Mouse (Mus musculus) bone marrow, adult 2 months (tissue): ENCODE results near the gene Pbld2. TPM values are rescaled to one million over a fixed set of nuclear protein-coding genes. Genes with fewer than 3 reads are reported as not detected.

ENCODE experiments used
- H3K27ac ChIP-seq: fragments of 200-500 bp; 2 replicates; pipeline ENCODE4 v1.5.1; 2012; ENCODE audit warnings: low read depth, mild to moderate bottlenecking, control low read depth, inconsistent platforms, low read length; ENCODE audit not compliant: control insufficient read depth, poor library complexity, insufficient read depth
- H3K4me1 ChIP-seq: fragments of 200-500 bp; 2 replicates; pipeline ENCODE4 v1.6.1; 2011; ENCODE audit warnings: low read length; ENCODE audit not compliant: control insufficient read depth, insufficient read depth
- H3K4me3 ChIP-seq: fragments of 200-500 bp; replicated peaks from 2 replicates; pipeline ENCODE3; 2011; ENCODE audit warnings: mild to moderate bottlenecking, low read depth, low read length, control low read depth; ENCODE audit not compliant: control insufficient read depth
- CTCF ChIP-seq: fragments of 200-500 bp; IDR thresholded peaks from 2 replicates; pipeline ENCODE4 v1.5.1; 2011; ENCODE audit warnings: low read length, control low read depth; ENCODE audit not compliant: control insufficient read depth, insufficient read depth
- POLR2A ChIP-seq: fragments of 200-500 bp; IDR thresholded peaks from 2 replicates; pipeline ENCODE4 v1.6.1; 2011; ENCODE audit warnings: low read depth, mild to moderate bottlenecking, control low read depth, low read length, borderline replicate concordance; ENCODE audit not compliant: control insufficient read depth
- WGBS: fragments of 180-500 bp; shearing (Covaris S2); methylation state at CpG from one replicate; pipeline ENCODE4 v1.1.7; 2018; 5-methylcytosine and 5-hydroxymethylcytosine counted together
- polyA plus RNA-seq: library from polyadenylated mRNA; stranded (reverse); fragments of >200 nt; gene quantifications from 2 replicates; pipeline ENCODE4 v1.2.4, GENCODE M21; 2011; ENCODE audit warnings: low replicate concordance; ENCODE audit not compliant: missing spikeins, insufficient read depth, insufficient read length

Pbld2 gene
- polyA plus RNA-seq, 1 experiment: 0.82 TPM

DNA sequence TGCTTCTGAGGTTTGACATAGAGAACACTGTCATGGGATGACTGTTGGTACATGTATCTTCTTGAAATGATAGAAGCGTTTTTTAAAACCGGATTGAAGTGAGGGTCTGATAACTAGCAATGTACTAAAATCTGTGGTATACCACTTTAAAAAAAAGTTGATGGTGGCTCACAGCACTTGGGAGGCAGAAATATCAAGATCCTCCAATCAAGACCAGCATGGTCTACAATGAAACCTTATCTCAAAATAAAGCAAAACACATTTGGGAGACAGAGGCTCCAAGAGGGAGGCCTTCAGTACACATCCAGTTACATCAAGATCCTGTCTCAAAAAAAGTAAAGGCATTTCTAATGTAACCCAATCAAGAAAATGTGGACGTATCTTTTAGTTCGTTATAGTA lies 2.4 kb upstream of the Pbld2 start:
- H3K4me3 ChIP-seq: no peak overlapping the region
- WGBS: 12% methylated on average over 4 of the region's 4 CpGs
- no peak for TF ChIP-seq POLR2A
- TF ChIP-seq CTCF: no peak
- H3K4me1 ChIP-seq: no peaks in the 10 kb centered on the region; the same call in 1 of the 2 replicates
- no peak overlapping the region for H3K27ac ChIP-seq

DNA sequence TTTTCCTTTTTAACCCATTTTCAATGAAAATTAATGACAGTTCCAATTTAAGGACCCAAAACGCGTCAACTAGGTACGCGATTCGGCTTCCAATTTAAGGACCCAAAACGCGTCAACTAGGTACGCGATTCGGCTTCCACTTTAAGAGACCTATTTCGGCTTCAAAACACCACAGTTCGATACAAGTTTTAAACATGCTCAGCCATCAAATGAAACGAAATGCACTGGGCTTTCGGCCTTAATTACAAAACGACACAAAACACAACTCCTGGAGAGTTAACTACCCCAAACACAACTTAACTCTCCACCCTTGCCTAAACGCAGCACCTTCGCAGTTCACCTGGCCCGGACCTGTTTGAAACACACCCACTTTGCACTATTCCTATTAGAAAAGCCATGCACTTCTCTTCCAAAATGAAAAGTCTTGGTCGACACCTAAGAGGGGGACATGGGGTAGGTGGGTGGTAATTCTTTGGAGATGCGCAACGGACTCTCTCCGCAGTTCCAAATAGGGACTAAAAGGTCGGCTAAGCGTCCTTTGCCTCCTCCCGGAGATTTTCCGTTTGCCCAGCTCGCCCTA lies 1.5 kb upstream of the Pbld2 start:
- Histone ChIP-seq H3K4me1 (no peaks in the 10 kb centered on the region; the same call in 1 of the 2 replicates), H3K27ac (peak overlapping the region; percentile 100), H3K4me3 (peak overlapping the region; percentile 94)
- under 1% methylated on average over 27 of the region's 27 CpGs for WGBS
- TF ChIP-seq CTCF (no peak), POLR2A (no peak)

DNA sequence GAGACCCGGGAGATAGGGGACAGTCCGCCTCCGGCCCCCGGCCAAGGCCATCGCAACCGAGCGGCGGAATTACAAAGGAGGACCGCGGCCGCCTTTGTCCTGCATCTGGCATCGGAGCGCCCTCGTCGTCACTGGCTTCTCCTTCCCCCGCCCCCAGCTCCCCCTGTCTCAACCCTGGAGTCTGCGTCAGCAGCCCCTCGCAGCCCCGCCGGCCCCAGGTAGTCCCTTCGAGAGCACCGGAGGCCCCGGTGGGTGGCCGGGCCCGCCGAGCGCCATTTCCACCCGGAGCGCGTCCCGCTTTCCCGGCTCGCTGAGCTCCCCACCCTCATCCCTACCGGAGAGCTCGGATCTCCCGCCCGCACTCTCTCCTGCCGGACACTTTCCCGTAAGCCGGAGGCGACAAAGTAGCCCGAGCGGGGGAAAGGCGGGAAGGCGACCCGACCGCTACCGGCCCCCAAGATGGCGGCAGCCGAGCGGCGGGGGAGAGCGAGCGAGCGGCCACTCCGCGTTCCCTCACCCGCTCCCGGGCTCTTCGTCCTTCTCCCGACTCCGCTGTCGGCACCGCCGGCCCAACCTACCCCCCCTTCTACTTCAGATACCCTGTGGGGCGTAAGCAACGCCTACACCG lies 880 bp upstream of the Pbld2 start:
- TF ChIP-seq POLR2A (no peak), CTCF (no peak)
- peak overlapping the region; percentile 94 for H3K4me3 ChIP-seq
- WGBS: under 1% methylated on average over 68 of the region's 68 CpGs

DNA sequence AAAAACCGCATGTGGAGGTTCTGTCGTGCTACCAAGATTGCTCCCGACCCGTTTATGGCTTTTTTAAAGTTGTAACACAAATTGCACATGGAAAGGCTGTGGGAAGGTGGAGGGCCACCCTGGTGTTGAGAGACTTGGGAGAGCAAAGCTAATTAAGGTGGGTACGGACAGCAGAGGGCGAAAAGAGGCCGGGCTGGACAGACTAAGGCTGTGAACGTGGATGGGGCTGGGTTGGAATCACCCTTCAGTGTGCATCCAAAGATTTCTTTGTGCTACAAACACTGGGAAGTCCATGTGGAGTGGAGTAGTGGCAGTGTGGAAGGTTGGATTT lies 430 bp downstream of the Pbld2 start:
- Histone ChIP-seq H3K4me3 (peak overlapping the region; percentile 94), H3K4me1 (no peaks in the 10 kb centered on the region; the same call in 1 of the 2 replicates), H3K27ac (peak overlapping the region; percentile 100)
- TF ChIP-seq CTCF (peak; percentile 35; the same call in 1 of the 2 replicates), POLR2A (no peak)
- WGBS: 2% methylated on average over 8 of the region's 8 CpGs

More for the DNA sequence above, 880 bp upstream of the Pbld2 start:
- no peaks in the 10 kb centered on the region; the same call in 1 of the 2 replicates for H3K4me1 ChIP-seq
- peak overlapping the region; percentile 100 for H3K27ac ChIP-seq

DNA sequence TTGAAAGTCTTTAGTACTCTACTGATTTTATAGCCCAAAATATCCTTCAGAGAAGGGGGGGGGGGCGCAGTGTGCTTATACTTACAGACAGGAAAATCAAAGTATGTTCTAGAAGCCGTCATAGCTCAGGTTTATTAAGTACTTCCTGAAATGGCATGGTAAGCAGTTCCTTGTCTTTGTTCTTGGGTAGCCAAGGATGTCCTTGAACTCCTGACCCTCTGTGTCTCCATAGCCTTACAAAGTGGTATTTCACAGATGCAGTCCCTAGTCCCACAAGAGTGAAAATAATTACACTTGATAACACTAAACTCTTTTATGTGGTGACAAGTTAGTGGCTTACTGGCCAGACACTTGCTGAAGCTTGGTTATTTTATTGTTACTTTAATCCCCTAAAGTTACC lies 901 bp downstream of the Pbld2 start:
- no peak overlapping the region for H3K4me3 ChIP-seq
- 21% methylated on average over 2 of the region's 2 CpGs for WGBS
- H3K27ac ChIP-seq: no peak overlapping the region
- no peaks in the 10 kb centered on the region; the same call in 1 of the 2 replicates for H3K4me1 ChIP-seq
- no peak for TF ChIP-seq CTCF
- TF ChIP-seq POLR2A: no peak

DNA sequence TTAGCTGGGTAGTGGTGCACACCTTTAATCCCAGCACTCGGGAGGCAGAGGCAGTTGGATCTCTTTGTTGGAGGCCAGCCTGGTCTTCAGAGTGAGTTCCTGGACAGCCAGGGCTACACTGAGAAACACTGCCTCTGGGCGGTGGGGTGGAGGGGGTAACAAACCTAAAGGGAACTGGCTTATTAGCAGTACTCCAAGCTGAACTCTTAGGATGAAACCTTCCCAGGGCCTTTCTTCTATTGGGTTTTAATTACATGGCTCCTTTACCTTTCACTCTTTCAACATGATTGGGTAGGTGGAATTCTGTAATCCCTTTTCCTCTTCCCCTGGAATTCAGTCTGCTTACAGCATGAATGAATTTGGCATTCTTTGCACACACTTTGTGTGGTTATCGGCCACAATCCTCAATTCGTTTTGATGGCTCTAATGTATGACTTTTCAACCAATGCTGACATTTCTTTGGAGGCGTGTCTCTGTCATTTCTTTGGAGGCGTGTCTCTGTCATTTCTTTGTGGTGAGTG lies 1.4 kb downstream of the Pbld2 start:
- 45% methylated on average over 6 of the region's 6 CpGs for WGBS
- H3K4me3 ChIP-seq: no peak overlapping the region
- TF ChIP-seq CTCF: no peak
- TF ChIP-seq POLR2A: no peak
- H3K4me1 ChIP-seq: no peaks in the 10 kb centered on the region; the same call in 1 of the 2 replicates
- no peak overlapping the region for H3K27ac ChIP-seq

DNA sequence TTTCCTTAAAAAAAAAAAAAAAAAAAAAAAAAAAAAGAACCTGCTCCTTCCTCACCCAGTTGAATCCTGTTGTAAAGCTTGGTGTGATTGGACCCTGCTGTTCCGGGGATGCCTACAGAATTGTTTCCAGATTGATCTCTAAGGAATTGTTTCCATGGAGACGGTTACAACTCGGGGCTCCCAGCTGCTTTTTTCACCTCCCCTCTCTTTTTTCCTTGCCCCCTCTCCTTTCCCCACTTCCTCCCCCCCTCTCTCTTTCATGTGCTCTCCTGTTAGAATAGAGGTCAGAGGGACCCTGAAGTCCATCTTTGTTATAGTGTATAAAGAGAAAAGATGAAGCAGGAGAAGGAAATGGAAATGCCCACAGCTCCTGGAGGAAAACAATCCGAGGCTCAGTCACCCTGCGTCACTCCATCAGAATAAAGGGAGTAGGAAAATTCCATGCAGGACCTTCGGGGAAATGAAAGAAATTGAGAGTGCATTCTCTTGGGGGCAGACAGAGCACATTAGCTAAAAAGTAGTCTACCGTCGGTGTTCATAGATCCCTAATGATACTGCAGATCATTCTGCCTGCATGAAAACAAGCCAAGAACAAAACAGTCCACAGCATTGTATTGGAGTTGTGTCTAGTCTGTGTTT lies 2.2 kb downstream of the Pbld2 start:
- Histone ChIP-seq H3K4me3 (no peak overlapping the region), H3K4me1 (no peaks in the 10 kb centered on the region; the same call in 1 of the 2 replicates), H3K27ac (no peak overlapping the region)
- WGBS: 76% methylated on average over 8 of the region's 8 CpGs
- TF ChIP-seq POLR2A (no peak), CTCF (no peak)

DNA sequence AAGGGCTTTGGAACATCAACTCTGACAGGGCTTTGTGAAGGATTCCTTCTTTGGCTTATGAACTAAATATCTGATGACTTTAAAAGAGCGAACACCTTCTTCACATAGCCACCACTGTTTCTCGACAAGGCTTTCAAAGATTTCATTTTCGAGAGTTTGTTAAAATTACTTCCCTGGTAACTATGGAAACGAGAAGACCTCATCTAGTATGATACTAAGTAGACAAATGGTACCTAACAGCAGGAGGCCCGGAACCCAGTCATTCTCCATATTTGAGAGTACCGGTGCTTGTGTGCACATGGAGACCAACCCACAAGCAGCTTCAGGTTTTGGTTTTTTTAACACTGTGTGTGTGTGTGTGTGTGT lies 2.7 kb downstream of the Pbld2 start:
- no peak overlapping the region for H3K4me3 ChIP-seq
- TF ChIP-seq POLR2A: no peak
- TF ChIP-seq CTCF: no peak
- no peaks in the 10 kb centered on the region for H3K4me1 ChIP-seq
- no peak overlapping the region for H3K27ac ChIP-seq
- 82% methylated on average over 6 of the region's 6 CpGs for WGBS
